Mouse (Mus musculus): ENCODE measurements around the gene Ghsr. TPM values are rescaled to one million over a fixed set of nuclear protein-coding genes. Genes with fewer than 3 reads are reported as not detected.

Gene Ghsr
- polyA plus RNA-seq, 1 experiment from 2014 or later: not detected

DNA sequence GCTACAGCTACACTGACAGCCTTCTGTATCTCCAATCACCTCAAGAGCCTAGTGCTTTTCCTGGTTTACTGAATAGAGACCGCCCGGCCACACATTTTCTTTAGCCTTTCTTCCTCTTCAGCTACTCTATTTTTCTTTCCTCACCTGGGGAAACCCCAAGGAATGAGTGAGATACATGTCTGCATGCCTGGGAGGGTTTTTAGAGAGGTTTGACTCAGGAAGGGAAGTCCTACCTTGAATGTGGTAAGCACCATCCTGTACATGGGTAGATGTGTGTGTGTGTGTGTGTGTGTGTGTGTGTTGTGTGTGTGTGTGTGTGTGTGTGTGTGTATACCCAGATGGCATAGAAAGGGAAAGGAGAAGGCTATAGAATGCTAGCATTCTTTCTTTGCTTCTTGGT is 40.1 kb downstream of the Ghsr start:
- no peaks in the 10 kb centered on the region for H3K4me1 ChIP-seq
- H3K4me3 ChIP-seq: no peak overlapping the region
- no peak for ATAC-seq (ENCODE audit: insufficient number of reproducible peaks, insufficient read depth, low FRiP score, low TSS enrichment, low read depth)
- H3K27ac ChIP-seq: no peak overlapping the region
- no peaks in the 10 kb centered on the region for H3K9me3 ChIP-seq
- H3K27me3 ChIP-seq: no peaks in the 10 kb centered on the region
- no peak overlapping the region for H3K4me2 ChIP-seq
- H3K9ac ChIP-seq: no peak overlapping the region
- H3K36me3 ChIP-seq: no peaks in the 10 kb centered on the region
- 95% methylated on average over 2 of the region's 2 CpGs for WGBS

DNA sequence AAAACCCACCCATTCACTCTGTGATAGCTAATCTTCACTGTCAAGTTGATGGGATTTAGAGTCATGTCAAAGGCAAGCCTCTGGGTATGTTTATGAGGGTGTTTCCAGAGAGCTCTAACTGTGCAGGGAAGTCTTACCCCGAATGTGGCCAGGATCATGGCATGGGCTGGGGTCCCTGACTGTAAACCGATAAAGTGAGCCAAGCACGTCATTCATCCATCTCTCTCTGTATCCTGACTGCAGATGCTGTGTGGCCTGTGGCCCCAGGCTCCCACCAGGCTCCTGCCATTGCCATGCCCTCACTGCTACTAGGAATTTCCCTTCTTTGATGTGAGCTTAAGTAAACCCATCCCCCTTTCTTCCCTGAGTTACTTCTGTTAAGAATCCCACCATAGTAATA is 42.4 kb downstream of the Ghsr start:
- H3K4me1 ChIP-seq: no peaks in the 10 kb centered on the region

DNA sequence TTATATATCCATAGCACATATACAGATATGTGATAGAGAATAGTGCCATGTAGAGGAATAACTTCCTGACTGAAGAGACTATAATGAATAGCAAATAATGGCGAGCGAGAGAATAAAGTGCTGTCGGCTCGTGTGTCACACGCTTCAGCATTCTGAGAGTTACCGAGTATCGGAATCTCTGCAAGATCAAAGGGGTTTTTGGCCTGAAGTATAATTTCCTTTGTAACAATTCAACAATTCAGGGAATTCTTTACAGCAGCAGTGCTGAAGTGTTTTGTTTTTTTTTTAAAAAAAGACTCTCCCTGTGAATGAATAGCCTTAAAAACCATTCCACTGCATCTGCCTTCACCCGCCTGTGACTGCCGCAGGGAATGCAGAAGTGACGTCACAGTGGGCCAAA is 45.6 kb downstream of the Ghsr start:
- Histone ChIP-seq H3K9me3 (no peaks in the 10 kb centered on the region), H3K9ac (no peak overlapping the region), H3K27me3 (no peaks in the 10 kb centered on the region), H3K36me3 (peaks cover 28% of the 10 kb centered on the region), H3K27ac (no peak overlapping the region), H3K4me1 (no peaks in the 10 kb centered on the region), H3K4me3 (no peak overlapping the region), H3K4me2 (no peak overlapping the region)
- WGBS: 74% methylated on average over 10 of the region's 10 CpGs
- ATAC-seq (ENCODE audit: insufficient number of reproducible peaks, insufficient read depth, low FRiP score, low TSS enrichment, low read depth): no peak

More for the DNA sequence above, 42.4 kb downstream of the Ghsr start:
- Histone ChIP-seq H3K36me3 (peaks cover 8% of the 10 kb centered on the region), H3K27me3 (no peaks in the 10 kb centered on the region), H3K27ac (no peak overlapping the region), H3K4me2 (no peak overlapping the region), H3K9ac (no peak overlapping the region), H3K4me3 (no peak overlapping the region), H3K9me3 (no peaks in the 10 kb centered on the region)
- WGBS: 59% methylated on average over 3 of the region's 3 CpGs
- no peak for ATAC-seq (ENCODE audit: insufficient number of reproducible peaks, insufficient read depth, low FRiP score, low TSS enrichment, low read depth)

DNA sequence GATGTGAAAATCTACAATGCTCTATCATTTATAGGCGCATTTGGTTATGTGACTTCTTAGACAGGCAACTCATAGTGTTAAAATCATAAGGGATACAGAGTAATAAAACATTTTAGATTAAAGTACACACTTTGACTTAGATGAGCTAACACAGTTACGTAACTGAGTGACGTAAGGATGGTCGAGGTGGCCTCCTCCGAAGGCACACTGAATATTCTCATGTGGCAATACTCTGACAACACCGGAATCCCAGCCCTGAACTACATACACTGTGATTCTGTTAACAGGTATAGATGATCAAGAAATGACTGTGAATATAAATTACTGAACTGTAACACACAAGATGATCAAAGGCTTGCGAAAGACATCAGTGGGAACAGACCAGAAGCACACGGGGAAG is 47.5 kb downstream of the Ghsr start:
- Histone ChIP-seq H3K36me3 (peaks cover 39% of the 10 kb centered on the region), H3K27ac (no peak overlapping the region), H3K27me3 (no peaks in the 10 kb centered on the region), H3K4me3 (no peak overlapping the region), H3K9ac (no peak overlapping the region), H3K4me1 (no peaks in the 10 kb centered on the region), H3K9me3 (no peaks in the 10 kb centered on the region), H3K4me2 (no peak overlapping the region)
- no peak for ATAC-seq (ENCODE audit: insufficient number of reproducible peaks, insufficient read depth, low FRiP score, low TSS enrichment, low read depth)
- 93% methylated on average over 8 of the region's 8 CpGs for WGBS

DNA sequence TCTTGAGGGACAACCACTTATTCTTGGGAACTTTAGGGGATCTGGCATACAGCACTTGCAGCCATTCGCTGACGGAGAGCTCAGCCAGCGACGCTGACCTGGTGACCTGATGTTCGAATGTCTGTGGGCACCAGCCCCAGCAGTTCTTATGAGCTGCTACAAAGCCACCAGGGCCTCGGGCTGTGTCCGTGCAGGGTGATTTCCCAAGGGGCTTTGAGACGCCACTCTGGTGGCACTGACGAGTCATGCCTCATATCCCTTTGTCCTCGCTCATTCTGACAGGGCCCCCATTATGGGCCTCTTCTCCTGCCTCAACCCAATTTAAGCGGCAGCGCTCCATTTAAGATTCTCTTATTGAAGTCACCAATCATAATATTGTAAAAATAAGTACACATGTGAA is 50.8 kb downstream of the Ghsr start:
- no peak overlapping the region for H3K27ac ChIP-seq
- ATAC-seq (ENCODE audit: insufficient number of reproducible peaks, insufficient read depth, low FRiP score, low TSS enrichment, low read depth): no peak
- H3K9ac ChIP-seq: no peak overlapping the region
- H3K4me1 ChIP-seq: no peaks in the 10 kb centered on the region
- no peak overlapping the region for H3K4me2 ChIP-seq
- peaks cover 63% of the 10 kb centered on the region for H3K36me3 ChIP-seq
- H3K9me3 ChIP-seq: no peaks in the 10 kb centered on the region
- H3K4me3 ChIP-seq: no peak overlapping the region
- 68% methylated on average over 12 of the region's 12 CpGs for WGBS
- no peaks in the 10 kb centered on the region for H3K27me3 ChIP-seq

DNA sequence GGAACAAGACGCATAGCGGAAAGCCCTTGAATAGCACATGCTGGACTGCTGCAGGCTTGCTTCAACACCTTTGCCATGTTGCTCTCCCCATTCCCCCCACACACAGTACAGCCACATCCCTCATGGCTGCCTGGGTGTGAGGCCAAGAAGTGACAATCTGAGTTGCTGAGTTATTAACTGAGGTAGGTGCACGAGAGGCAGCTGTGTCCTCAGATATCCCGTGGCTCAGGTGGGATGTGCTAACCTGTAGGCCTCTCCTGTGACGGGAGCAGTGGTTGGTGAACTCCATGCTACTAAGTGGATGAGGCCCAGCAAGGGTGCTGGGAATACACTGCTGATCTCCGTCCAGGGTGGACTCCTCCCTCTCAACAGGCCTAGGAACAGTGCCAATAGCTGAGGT is 51.4 kb downstream of the Ghsr start:
- ATAC-seq (ENCODE audit: insufficient number of reproducible peaks, insufficient read depth, low FRiP score, low TSS enrichment, low read depth): no peak
- peaks cover 67% of the 10 kb centered on the region for H3K36me3 ChIP-seq

DNA sequence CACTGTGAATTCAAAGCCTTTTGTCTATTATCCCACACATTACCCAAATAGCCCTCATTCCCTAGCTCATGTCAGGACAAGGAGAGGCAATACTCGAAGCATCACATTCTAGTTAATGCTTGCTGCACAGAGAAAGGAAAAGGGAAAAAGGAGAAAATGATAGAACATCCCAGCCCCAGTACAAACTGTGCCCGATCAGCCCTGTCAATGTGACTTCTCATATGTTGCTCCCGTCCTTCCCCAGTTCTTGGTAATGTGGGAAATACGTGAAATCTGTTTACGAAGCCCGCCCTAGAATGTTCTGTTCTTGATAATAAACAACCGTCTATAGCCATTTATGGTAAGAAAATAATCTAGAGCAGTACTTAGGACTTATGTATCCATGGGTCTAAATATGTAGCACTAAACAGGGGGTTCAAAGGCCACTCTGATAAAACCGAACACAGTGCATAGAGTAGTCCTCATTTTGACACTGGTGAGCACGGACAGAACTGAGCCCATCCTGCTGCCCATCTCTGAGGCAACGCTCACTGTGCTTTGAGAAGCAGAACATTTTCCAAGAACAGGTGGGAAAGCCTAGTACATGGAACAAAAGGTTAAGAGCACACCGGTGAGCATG is 53.0 kb downstream of the Ghsr start:
- peaks cover 69% of the 10 kb centered on the region for H3K36me3 ChIP-seq
- WGBS: 86% methylated on average over 11 of the region's 11 CpGs

More for the DNA sequence above, 51.4 kb downstream of the Ghsr start:
- Histone ChIP-seq H3K4me1 (no peaks in the 10 kb centered on the region), H3K4me3 (no peak overlapping the region), H3K9me3 (no peaks in the 10 kb centered on the region), H3K9ac (no peak overlapping the region), H3K27ac (no peak overlapping the region), H3K27me3 (no peaks in the 10 kb centered on the region), H3K4me2 (no peak overlapping the region)
- 90% methylated on average over 6 of the region's 6 CpGs for WGBS

DNA sequence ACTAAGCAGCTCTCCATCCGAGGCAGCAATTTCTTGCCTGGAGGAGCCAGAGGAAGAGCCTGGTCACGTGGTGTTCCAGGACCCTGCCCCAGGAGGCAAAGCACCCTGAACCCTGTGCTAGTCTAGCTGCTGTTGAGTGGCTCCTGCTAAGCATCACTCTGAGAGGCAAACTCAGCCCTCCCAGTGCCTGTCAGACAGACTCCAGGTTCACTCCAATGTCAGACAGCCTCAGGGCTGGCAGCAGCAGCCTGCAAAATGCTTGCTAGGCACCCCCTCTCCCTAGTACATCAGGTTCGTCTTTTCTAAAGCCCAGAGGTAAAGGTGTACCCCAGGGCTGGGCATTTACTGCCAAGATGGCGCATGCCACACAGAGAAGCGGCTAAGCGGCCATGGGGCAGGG is 56.3 kb downstream of the Ghsr start:
- no peaks in the 10 kb centered on the region for H3K27me3 ChIP-seq
- 0 out of 2 replicates have a peak, but pooled peaks cover 1% of the 10 kb centered on the region for H3K4me1 ChIP-seq
- H3K27ac ChIP-seq: no peak overlapping the region
- no peak for ATAC-seq (ENCODE audit: insufficient number of reproducible peaks, insufficient read depth, low FRiP score, low TSS enrichment, low read depth)
- H3K4me3 ChIP-seq: no peak overlapping the region
- no peaks in the 10 kb centered on the region for H3K9me3 ChIP-seq
- no peak overlapping the region for H3K4me2 ChIP-seq
- WGBS: 83% methylated on average over 6 of the region's 6 CpGs
- H3K36me3 ChIP-seq: peaks cover 67% of the 10 kb centered on the region
- H3K9ac ChIP-seq: no peak overlapping the region

More for the DNA sequence above, 53.0 kb downstream of the Ghsr start:
- Histone ChIP-seq H3K4me1 (no peaks in the 10 kb centered on the region), H3K9me3 (no peaks in the 10 kb centered on the region), H3K4me3 (no peak overlapping the region), H3K9ac (no peak overlapping the region), H3K4me2 (no peak overlapping the region), H3K27me3 (no peaks in the 10 kb centered on the region), H3K27ac (no peak overlapping the region)
- ATAC-seq (ENCODE audit: insufficient number of reproducible peaks, insufficient read depth, low FRiP score, low TSS enrichment, low read depth): no peak

Other genes with a start within 250 kb of the Ghsr start
- 44.9 and 47.5 TPM in 2 replicates for gene Ect2, start 217.5 kb upstream of the Ghsr start, polyA plus RNA-seq (2015; fragmentation: Nextera tagmentation; extraction: Ambion mirVana)
- 3.9 and 4.8 TPM in 2 replicates for gene Nceh1, start 188.4 kb upstream of the Ghsr start, polyA plus RNA-seq (2015; fragmentation: Nextera tagmentation; extraction: Ambion mirVana)
- 0.07 and 0.08 TPM in 2 replicates for gene Tnfsf10, start 54.3 kb upstream of the Ghsr start, polyA plus RNA-seq (2015; fragmentation: Nextera tagmentation; extraction: Ambion mirVana)

All from embryonic facial prominence, embryonic 13.5 days (tissue).